Mouse (Mus musculus) right cerebral cortex, postnatal 10 days (tissue): ENCODE results near the gene Speer4f1.
A peak's percentile ranks its signal among the peaks of the same experiment; 100 is the strongest.
"Not testable (repeated sequence)": the region's sequence is repeated elsewhere in the genome, so short reads cannot be mapped to it uniquely, and the experiment has no call there.

ENCODE experiments used
- DNase-seq, 2 experiments: peaks; one replicate each; pipeline ENCODE4 v3.0.0; 2021; ENCODE audit warnings: low spot score in 2 of 2

Speer4f1 gene

DNA sequence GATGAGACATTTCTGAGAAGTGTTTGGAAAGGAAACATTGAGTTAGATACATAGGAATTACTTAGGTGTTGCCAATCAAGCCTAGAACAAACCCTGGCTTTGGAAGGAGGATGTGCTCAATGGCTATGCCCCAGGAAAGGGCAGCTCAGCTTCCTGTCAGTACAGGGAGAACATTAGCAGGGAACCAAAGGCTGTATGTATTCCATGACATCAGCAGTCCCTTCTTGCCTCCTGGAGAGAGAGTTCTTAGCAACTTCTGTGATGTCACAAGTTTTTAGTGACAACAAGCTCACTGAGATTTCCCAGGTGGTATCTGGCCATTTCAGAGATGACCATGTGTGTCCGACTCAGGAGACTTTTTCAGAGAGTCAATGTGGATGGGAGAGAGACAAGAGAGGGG lies at the start of gene Speer4f1:
Gene Speer4f1 (plus strand): TSS at position 301 of the 400 bp plus-strand sequence.
- DNase-seq, result not testable (repeated sequence)

DNA sequence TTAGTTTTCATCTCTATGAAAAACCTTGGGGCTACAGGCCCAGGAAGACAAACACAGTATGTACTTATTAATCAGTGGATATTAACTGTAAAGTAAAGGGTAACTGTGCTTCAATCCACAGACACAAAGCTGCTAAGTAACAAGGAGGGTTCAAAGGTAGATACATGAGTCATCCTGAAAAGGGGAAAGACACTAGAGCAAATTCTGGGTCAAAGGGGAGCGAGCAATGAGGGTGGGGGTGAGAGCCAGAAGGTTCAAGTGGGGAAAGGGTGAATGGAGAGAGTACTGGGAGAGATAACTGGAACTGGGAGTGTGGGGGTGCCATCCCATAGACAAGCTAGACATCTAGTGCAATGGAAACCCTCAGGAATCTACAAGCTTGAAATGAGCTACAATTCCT lies 49.0 kb upstream of the Speer4f1 start:
- DNase-seq, result no peak

DNA sequence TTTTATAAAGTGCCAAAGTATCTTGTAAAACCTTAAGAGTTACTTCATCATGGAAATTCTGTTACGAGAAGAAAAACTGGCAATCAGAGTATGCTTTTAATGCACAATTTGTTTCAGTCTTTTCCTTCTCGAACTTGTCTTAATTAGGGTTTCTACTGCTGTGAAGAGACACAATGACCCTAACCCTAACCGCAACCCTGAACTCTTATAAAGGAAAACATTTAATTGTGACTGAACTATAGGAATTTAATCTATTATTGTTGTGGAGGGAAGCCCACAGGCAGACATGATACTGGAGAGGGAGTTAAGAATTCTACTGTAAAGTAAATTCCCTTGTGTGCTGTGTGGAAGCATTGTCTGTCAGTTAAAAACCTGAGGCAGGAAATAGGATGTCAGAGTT lies 41.2 kb upstream of the Speer4f1 start:
- DNase-seq, result no peak

- DNase-seq, result no peak
Measured at GRCm38 (mm10) chr5:17436209-17436608, 39.7 kb upstream of the Speer4f1 start.

DNA sequence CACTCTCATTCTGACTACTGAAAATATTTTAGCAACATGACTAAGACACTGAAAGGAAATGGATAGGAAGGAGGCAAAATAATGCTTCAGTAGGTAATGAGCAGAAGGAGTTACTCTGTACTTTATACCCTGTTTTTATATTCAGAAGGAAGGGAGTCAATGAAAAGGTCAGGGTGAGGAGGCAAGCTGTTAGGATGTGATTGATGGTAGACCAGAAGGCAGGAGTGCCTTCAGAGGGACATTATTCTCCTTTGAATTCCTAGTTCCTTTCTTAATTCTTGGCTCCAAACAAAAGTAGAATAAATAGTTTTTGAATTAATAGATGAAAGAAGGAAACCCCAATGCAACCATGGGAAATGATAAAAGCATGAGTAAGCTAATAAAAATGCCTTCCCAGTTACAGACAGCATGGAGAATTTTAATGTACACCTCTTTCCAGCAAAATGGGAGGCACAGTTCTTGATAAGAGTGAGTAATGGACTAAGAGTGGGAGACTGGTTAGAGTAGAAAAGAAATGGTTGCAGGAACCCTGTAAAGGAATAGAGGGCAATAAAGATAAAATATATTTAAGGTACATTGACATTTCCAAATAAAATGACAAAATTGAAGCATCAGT lies 36.3 kb upstream of the Speer4f1 start:
- DNase-seq, result no peak

DNA sequence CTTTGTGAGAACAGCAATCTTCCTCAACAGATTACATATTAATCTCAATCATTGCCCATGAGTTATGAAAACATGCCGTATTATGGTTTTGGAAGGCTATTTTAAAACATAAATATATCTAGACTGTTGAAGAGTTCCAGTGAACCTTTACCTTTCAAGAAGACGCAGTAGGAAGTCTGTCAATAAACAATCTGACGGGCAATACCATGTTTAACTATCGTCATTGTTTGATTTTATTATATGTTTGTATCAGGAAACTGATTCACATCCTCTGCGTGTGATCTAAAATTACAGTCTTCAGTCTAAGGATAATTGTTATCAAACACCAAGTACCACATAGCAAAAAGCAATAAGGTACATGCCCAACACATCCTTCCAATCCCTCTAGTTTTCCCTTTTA lies 21.8 kb upstream of the Speer4f1 start:
- no peak for DNase-seq

DNA sequence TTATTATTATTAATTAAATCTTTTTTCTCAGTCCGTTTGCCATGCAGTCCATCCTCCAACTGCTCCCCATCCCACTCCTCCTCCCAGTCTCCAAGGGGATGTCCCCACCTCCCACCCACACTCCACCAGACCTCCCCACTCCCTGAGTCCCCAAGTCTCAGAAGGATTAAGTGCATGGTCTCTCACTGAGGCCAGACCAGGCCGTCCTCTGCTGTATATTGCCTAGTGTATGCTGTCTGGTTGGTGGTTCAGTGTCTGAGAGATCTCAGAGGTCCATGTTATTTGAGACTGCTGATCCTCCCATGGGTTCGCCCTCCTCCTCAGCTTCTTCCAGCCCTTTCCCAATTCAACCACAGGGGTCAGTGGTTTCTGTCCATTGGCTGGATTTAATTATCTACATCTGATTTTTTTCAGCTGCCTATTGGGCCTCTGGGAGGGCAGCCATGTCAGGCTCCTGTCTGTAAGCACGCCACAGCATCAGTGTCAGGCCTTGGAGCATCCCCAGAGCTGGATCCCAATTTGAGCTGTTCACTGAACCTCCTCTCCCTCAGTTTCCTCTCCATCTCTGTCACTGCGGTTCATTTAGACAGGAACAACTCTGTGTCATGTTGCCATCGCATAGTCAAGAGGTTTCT lies 20.8 kb upstream of the Speer4f1 start:
- DNase-seq, result no peak

GRCm38 (mm10) chr5:17456671-17457070 lies 19.2 kb upstream of the Speer4f1 start:
- no peak for DNase-seq

- not testable (repeated sequence) for DNase-seq
Measured at GRCm38 (mm10) chr5:17468120-17468519, 7.8 kb upstream of the Speer4f1 start.

DNA sequence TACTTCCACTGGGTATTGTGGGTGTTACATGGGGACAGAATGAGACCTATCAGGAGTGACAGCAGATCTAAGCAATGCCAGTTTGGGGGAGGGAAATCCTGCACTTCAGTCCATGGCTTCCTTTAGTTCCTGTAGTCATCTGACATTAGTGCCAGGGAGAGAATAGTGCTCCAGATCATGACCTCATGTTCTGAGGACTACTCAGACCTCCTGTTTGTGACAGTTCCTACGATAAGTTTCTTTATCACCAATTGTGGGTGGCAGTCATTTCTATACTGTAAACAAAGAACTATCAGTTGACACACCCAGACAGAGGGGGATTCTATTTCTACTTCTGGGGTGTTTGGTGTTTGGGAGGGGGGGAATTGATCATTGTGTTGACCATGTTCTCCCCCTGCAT lies 578 bp downstream of the Speer4f1 start:
- no peak for DNase-seq

DNA sequence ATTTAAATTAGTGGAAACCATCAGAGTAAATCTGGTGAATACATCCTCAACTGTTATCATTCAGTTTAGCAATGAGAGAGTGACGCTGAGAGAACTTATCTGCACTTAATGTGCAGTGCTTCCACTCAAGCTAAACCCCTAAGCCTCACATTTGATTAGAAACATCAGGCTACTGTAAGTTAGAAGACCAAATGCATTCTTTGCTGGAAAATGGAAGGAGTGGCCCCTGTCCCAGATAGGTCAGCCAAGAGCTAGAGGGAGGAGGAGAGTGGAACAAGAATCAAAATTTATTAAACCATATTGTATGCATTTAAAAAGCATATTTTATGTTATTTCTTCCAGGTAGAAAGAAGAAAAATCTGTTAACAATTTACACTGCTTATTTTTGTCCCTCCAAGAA lies 14.0 kb downstream of the Speer4f1 start:
- no peak for DNase-seq

- no peak for DNase-seq
Measured at GRCm38 (mm10) chr5:17495616-17496015, 19.7 kb downstream of the Speer4f1 start.

GRCm38 (mm10) chr5:17496650-17497049 lies 20.8 kb downstream of the Speer4f1 start:
- DNase-seq, result no peak

DNA sequence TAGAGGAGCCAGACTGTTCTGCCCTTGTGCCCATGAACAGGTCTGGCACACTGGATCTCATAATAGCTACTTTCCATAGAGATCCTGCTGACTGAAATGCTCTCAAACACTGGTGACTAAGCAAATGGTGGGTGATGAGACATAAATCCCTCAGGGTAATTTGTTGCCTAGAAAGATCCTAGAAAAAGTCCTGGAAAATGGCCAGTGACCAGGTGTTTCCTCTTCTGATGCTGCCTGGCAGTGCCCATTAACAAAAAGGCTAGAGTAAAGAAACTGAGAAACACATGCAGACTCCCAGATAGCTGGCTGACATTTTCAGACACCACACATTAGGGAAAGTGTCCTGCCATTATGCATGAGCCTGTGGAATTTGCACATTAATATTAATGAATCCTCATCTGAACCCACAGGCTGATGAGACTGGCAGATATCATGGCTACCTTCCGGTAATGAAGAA lies 24.0 kb downstream of the Speer4f1 start:
- DNase-seq, result peak in 1 of 2 experiments; percentile 19

DNA sequence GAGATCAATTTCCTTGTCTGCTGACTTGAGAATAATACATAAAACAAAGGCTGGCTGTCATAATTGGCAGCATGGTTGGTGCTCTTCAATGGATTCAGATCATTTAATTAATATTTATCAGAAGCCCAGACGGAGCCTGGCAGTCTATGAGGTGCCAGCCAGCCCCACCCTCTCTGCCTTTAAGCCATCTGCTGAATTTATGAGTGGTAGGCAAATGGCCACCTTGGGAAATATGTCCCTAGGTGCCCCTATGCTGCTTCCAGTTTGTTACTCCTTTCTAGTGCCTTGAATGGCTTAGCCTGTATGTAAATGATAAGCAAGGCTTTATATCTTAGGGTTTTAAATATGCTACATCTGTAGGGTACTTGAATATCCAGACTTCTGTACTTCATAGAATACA lies 25.0 kb downstream of the Speer4f1 start:
- peak in 1 of 2 experiments; percentile 21 for DNase-seq

- DNase-seq, result no peak
Measured at GRCm38 (mm10) chr5:17505540-17505939, 29.6 kb downstream of the Speer4f1 start.

DNA sequence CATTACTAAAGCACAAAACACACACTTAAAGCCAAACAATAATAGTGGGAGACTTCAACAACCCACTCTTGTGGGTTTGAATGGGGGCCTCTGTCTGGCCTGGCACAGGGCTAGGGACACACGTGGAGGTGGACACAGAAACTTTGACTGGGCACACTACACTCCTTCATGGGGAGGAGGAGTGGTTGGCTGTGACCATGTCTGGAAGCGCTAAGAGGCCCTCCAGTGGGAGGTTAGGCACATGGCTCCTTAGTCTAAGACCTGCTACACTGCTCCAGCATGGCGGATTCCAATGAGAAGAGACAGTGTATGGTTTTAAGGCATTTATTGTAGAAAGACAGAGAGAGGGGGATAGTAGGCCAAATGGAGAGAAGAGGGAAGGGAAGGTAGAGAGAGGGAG lies 32.1 kb downstream of the Speer4f1 start:
- DNase-seq, result no peak
